Mouse (Mus musculus) spleen, adult 2 months (tissue): ENCODE measurements at regions not wholly inside any gene's neighbourhood (a gene's known extent, or its start where the extent isn't known, plus 50 kb on each side); places are given as distances from the start of the nearest gene placed in this dataset.

Experiments used
- CTCF ChIP-seq: fragments of 200-500 bp; IDR thresholded peaks from 2 replicates; pipeline ENCODE4 v1.5.1; 2011; ENCODE audit warnings: mild to moderate bottlenecking, inconsistent platforms; ENCODE audit not compliant: insufficient read depth, insufficient read length, insufficient replicate concordance; ENCODE audit errors: extremely low read depth
- POLR2A ChIP-seq: fragments of 200-500 bp; IDR thresholded peaks from 2 replicates; pipeline ENCODE4 v1.6.1; 2011; ENCODE audit warnings: low read depth, low read length, inconsistent platforms

DNA sequence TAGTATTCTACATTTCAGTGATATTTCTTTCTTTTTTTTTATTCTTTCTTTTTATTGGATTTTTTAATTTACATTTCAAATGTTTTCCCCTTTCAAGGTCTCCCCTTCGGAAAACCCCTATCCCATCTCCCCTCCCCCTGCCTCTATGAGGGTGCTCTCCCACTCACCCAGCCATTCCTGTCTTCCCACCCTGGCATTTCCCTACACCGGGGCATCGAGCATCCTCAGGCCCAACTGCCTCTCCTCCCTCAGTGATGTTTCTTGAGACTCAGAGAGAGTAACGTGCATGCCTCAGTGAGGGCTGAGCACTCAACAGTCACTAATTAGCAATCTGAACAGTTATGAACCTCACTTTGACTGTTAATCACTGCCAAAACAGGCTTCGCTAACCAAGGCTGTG is 385.6 kb downstream of the Psat1 start:
- TF ChIP-seq CTCF: no peak
- no peak for TF ChIP-seq POLR2A
